Comparison of ENCODE assay signal across 15 mouse cellular contexts in the genomic region with DNA sequence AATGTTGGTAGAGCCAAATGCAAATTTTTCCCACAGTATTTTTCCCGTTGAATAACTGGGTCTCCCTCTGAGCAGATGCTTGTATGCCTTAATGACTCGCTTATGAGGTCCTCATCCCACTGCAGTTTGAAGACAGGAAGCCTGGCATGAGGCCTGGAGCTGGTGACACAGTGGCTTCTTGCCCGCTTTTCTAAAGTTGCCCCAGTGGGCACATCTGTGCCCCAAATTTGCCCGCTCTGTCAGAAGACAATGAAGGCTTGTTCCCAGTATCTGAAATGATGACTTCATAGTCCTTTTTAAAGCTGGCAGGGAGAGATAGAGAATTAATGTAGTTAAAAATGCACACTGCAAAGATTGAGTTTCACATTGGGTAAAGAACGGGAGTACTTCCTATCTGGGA. TPM values are rescaled to one million over a fixed set of nuclear protein-coding genes. Genes with fewer than 3 reads are reported as not detected.
DNase-seq lines count a peak whose midpoint lies in the region; ATAC-seq lines count a peak whose summit lies in the region.
"Had no signal": no experiment of that assay in that cellular context is flagged by ENCODE, and none has a peak within 500 bp of the region (broad histone marks: within the 10 kb centered on the region; RNA-seq: fewer than 3 reads in every experiment).

No protein-coding gene starts in this region.

- H3K4me2 ChIP-seq in embryonic facial prominence, embryonic 14.5 days (ENCODE audit: low read depth, low read length): no peak overlapping the region
- H3K4me2 ChIP-seq in liver, embryonic 12.5 days: no peak overlapping the region
- H3K4me2 ChIP-seq: heart, embryonic 13.5 days; intestine, embryonic 15.5 days; neural tube, embryonic 13.5 days had no signal

- H3K9ac ChIP-seq in embryonic facial prominence, embryonic 14.5 days (ENCODE audit: low read depth, low read length): no peak overlapping the region
- no peak overlapping the region for H3K9ac ChIP-seq in liver, embryonic 12.5 days
- H3K9ac ChIP-seq: heart, embryonic 13.5 days; intestine, embryonic 15.5 days; neural tube, embryonic 13.5 days had no signal

- no peaks in the 10 kb centered on the region for H3K36me3 ChIP-seq in embryonic facial prominence, embryonic 14.5 days (ENCODE audit: control insufficient read depth, insufficient read depth, low read length)
- H3K36me3 ChIP-seq in embryonic facial prominence, embryonic 10.5 days (replicated peaks): no peaks in the 10 kb centered on the region
- H3K36me3 ChIP-seq in liver, embryonic 12.5 days: no peaks in the 10 kb centered on the region
- H3K36me3 ChIP-seq: heart, embryonic 13.5 days; intestine, embryonic 15.5 days; midbrain, embryonic 10.5 days; neural tube, embryonic 13.5 days had no signal

- no peaks in the 10 kb centered on the region for H3K4me1 ChIP-seq in embryonic facial prominence, embryonic 14.5 days (ENCODE audit: control insufficient read depth, insufficient read depth, low read length)
- H3K4me1 ChIP-seq in embryonic facial prominence, embryonic 10.5 days: no peaks in the 10 kb centered on the region
- H3K4me1 ChIP-seq in liver, embryonic 12.5 days: no peaks in the 10 kb centered on the region
- H3K4me1 ChIP-seq: heart, embryonic 13.5 days; intestine, embryonic 15.5 days; midbrain, embryonic 10.5 days; neural tube, embryonic 13.5 days had no signal

- H3K27ac ChIP-seq in embryonic facial prominence, embryonic 14.5 days (replicated peaks; ENCODE audit: low read depth, low read length): no peak overlapping the region
- no peak overlapping the region for H3K27ac ChIP-seq in embryonic facial prominence, embryonic 10.5 days (replicated peaks)
- H3K27ac ChIP-seq in liver, embryonic 12.5 days: no peak overlapping the region
- H3K27ac ChIP-seq: heart, embryonic 13.5 days; intestine, embryonic 15.5 days; midbrain, embryonic 10.5 days; neural tube, embryonic 13.5 days had no signal

- no peak for ATAC-seq in embryonic facial prominence, embryonic 14.5 days (ENCODE audit: low read depth)
- ATAC-seq in liver, embryonic 12.5 days: no peak
- ATAC-seq: intestine, embryonic 15.5 days had no signal

- 79% methylated on average over 5 of the region's 5 CpGs for WGBS in embryonic facial prominence, embryonic 14.5 days
- WGBS in embryonic facial prominence, embryonic 10.5 days: 85% methylated on average over 5 of the region's 5 CpGs
- WGBS in liver, embryonic 12.5 days (ENCODE audit: insufficient replicate concordance): 65% methylated on average over 5 of the region's 5 CpGs

- no peak overlapping the region for H3K4me3 ChIP-seq in embryonic facial prominence, embryonic 14.5 days (ENCODE audit: low read depth, low read length)
- H3K4me3 ChIP-seq in embryonic facial prominence, embryonic 10.5 days: no peak overlapping the region
- no peak overlapping the region for H3K4me3 ChIP-seq in liver, embryonic 12.5 days
- H3K4me3 ChIP-seq: heart, embryonic 13.5 days; intestine, embryonic 15.5 days; midbrain, embryonic 10.5 days; neural tube, embryonic 13.5 days had no signal

- H3K27me3 ChIP-seq in embryonic facial prominence, embryonic 14.5 days (replicated peaks; ENCODE audit: control insufficient read depth, insufficient read depth, low read length): no peaks in the 10 kb centered on the region
- no peaks in the 10 kb centered on the region for H3K27me3 ChIP-seq in embryonic facial prominence, embryonic 10.5 days (replicated peaks; ENCODE audit: low read depth, poor library complexity, severe bottlenecking)
- no peaks in the 10 kb centered on the region for H3K27me3 ChIP-seq in liver, embryonic 12.5 days (replicated peaks)
- H3K27me3 ChIP-seq: heart, embryonic 13.5 days; intestine, embryonic 15.5 days; neural tube, embryonic 13.5 days had no signal

- H3K9me3 ChIP-seq in embryonic facial prominence, embryonic 14.5 days (ENCODE audit: control insufficient read depth, low read length): no peaks in the 10 kb centered on the region
- no peaks in the 10 kb centered on the region for H3K9me3 ChIP-seq in embryonic facial prominence, embryonic 10.5 days
- H3K9me3 ChIP-seq in liver, embryonic 12.5 days (replicated peaks): no peaks in the 10 kb centered on the region
- H3K9me3 ChIP-seq: heart, embryonic 13.5 days; intestine, embryonic 15.5 days; midbrain, embryonic 10.5 days; neural tube, embryonic 13.5 days had no signal

- DNase-seq in embryonic facial prominence, embryonic 14.5 days (ENCODE audit: low spot score): peak; percentile 19
- DNase-seq in embryonic facial prominence, embryonic 10.5 days (ENCODE audit: low spot score): no peak
- DNase-seq in Muller cell, postnatal 12 days (ENCODE audit: inconsistent ontology term): peak; percentile 74
- DNase-seq in frontal cortex, adult 2 months (ENCODE audit: extremely low spot score in 1 of 2, low spot score in 1 of 2): peak; percentile 2 to 52
- DNase-seq in left cerebral cortex, adult 18-20 months (ENCODE audit: low spot score in 2 of 2): peak; percentile 14 to 17
- DNase-seq in lung, postnatal 14 days: no peak
- no peak for DNase-seq in urinary bladder, postnatal 25 days (ENCODE audit: low spot score)
- DNase-seq: adrenal gland, postnatal 14 days; B cell, adult 2 months; lung, adult 18-20 months had no signal

RNA-seq across cellular contexts. Expression of gene Tnc, which starts 47.4 kb away (rescaled TPM):
- 95.7 and 97.5 TPM in 2 replicates for polyA plus RNA-seq in embryonic facial prominence, embryonic 14.5 days (2014; fragmentation: Nextera tagmentation; extraction: Ambion mirVana)
- polyA plus RNA-seq in embryonic facial prominence, embryonic 10.5 days (2016; fragmentation: Nextera tagmentation; extraction: Ambion mirVana): 2.9 and 7.1 TPM in 2 replicates
- 3.0 and 3.7 TPM in 2 replicates for polyA plus RNA-seq in frontal cortex, adult 2 months (2012; rRNA removed)
- 1 to 10 TPM; 2.3 to 2.5 TPM for total RNA-seq in left cerebral cortex, adult 18-20 months (2021)
- 5.4 TPM in 2 replicates for polyA plus RNA-seq in liver, embryonic 12.5 days (2016; fragmentation: Nextera tagmentation; extraction: Ambion mirVana)

Comparison
In these comparisons a context has a peak if more than half of its experiments do, and no peak if none do; other contexts are left out.
1. DNase-seq: peak in embryonic facial prominence, embryonic 14.5 days (single experiment), Muller cell, postnatal 12 days (single experiment), frontal cortex, adult 2 months (2 of 2) and left cerebral cortex, adult 18-20 months (2 of 2); none in embryonic facial prominence, embryonic 10.5 days (single experiment), lung, postnatal 14 days (single experiment) and urinary bladder, postnatal 25 days (single experiment).
2. RNA of gene Tnc, which starts 47.4 kb away (polyA plus RNA-seq): 95.7 to 97.5 TPM in embryonic facial prominence, embryonic 14.5 days; 2.9 to 7.1 TPM in embryonic facial prominence, embryonic 10.5 days, 5.4 TPM in liver, embryonic 12.5 days and 3.0 to 3.7 TPM in frontal cortex, adult 2 months; every median in the first group is over 10 times any median in the second.